Mouse (Mus musculus) urinary bladder, adult 2 months (tissue): Measurements from ENCODE around the gene Tmco4. TPM values are rescaled to one million over a fixed set of nuclear protein-coding genes. Genes with fewer than 3 reads are reported as not detected.
"Not testable (repeated sequence)": the region's sequence is repeated elsewhere in the genome, so short reads cannot be mapped to it uniquely, and the experiment has no call there.

Experiments used
- DNase-seq: peaks from one replicate; pipeline ENCODE4 v3.0.0; 2022; ENCODE audit warnings: low spot score
- polyA plus RNA-seq: library from polyadenylated mRNA; depleted of rRNA; stranded (reverse); fragments of >200 nt; gene quantifications from 2 replicates; pipeline ENCODE4 v1.2.3, GENCODE M21; 2012

Gene Tmco4
- polyA plus RNA-seq, 1 experiment: 28.8 TPM

GRCm38 (mm10) chr4:138973719-138974115, 1.0 kb downstream of the Tmco4 start:
- no peak for DNase-seq

- not testable (repeated sequence) for DNase-seq
Measured at GRCm38 (mm10) chr4:138974540-138974939, 1.9 kb downstream of the Tmco4 start.

DNA sequence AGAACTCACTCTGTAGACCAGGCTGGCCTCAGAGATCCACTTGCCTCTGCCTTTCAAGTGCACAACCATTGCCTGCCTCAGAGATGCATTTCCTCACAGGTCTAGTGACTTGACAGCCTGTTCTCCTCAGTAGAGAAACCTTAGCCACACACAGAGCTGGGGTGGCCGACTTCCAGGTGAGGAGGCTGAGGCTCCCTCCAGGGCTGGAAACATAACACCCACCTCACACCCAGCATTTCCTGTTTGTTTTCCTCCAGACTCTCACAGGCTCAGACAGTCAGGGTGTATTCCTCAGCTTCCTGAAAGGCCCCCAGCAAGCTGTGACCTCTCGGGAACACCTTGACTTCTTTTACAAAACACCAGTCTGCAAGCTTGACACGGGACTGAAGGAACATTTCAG, 2.5 kb downstream of the Tmco4 start:
- DNase-seq: no peak

DNA sequence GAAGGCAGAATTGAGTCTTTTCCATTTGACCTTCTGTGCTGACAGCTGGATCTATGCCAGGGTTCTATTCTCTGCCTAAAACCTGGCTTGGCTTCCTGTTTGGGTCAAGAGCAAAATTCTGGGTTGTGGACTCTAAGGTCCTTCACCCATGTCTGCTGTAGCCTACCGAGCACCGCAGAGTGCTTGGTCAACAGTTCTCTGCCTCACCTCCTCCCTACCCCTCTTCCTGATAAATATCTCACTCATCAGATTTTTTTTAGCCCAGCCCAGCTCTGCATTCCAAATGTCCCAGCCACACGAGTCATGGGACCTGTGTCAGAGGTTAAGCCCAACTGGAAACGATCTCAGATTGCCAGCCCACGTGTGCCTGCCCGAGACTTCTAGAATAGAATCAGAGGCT, 3.4 kb downstream of the Tmco4 start:
- DNase-seq: no peak

GRCm38 (mm10) chr4:138980021-138980420, 7.3 kb downstream of the Tmco4 start:
- no peak for DNase-seq

DNA sequence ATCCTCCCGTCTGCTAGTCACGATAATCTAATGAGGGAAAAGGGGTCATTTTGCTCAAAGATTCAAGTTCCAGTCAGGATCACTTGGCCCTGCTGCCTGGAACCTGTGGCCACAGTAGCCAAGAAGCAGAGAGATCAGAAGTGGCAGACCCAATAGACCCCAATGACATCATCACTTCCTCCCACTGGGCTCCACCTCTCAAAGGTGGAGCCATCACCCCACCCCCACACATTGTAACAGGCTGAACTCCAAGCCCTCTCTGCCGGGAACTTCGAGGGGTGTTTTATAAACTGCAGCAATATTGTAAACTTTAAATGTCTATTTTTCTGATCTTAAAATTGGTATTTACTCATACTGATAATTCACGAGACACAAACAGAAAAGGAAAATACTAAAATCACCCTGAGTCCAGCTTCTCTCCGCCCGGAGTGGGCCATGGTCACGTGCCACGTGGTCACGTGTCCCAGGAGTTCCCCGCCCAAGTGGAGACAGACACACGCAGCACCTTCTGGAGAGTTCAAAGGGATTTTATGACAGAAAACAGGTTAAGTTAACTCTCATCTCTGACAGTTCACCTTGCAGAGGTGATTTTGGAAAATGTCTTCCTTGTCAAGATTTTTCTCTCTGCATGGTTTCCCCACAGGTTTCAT, 8.2 kb downstream of the Tmco4 start:
- DNase-seq: no peak

DNA sequence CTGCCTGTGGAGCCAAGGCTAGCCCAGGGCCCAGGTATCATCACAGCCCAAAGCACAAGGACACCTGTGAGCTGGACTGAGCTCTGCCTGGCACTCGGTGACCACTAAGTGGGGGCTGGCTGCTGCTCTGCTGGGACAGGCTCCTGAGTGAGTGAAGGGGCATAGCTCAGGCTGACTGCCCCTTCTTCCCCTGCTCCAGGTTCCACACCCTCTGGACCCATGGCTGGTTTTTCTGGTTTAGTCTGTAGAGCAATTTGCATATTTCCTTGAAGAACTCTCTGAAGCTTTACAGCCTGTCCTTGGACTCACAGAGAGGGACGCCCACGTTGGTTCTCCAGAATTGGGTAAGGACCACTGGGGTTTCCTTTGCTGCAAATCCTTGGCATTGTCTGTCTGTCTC, 10.7 kb downstream of the Tmco4 start:
- DNase-seq: no peak

- DNase-seq: no peak
Measured at GRCm38 (mm10) chr4:138984744-138985143, 12.1 kb downstream of the Tmco4 start.

- DNase-seq: no peak
Measured at GRCm38 (mm10) chr4:138986280-138986679, 13.6 kb downstream of the Tmco4 start.

GRCm38 (mm10) chr4:138994389-138994788, 21.7 kb downstream of the Tmco4 start:
- DNase-seq: no peak

DNA sequence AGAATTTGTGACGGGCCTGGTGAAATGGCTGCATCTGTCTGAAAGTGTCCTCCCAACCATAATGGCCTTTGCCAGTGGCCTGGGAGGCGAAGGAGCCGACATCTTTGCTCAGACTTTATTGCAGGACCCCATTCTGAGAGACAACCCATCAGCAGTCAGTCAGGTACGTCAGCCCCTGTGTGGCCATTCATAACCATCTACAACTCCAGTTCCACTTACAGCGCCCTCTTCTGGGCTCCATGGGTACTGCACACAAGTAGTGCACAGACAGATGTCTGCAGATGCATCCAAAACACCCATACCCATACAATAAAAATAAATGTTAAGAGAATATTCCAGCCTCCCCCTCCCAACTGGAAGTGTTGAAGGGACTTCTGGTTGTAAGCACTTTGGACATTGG, 23.7 kb downstream of the Tmco4 start:
- no peak for DNase-seq

- no peak for DNase-seq
Measured at GRCm38 (mm10) chr4:138997121-138997520, 24.4 kb downstream of the Tmco4 start.

DNA sequence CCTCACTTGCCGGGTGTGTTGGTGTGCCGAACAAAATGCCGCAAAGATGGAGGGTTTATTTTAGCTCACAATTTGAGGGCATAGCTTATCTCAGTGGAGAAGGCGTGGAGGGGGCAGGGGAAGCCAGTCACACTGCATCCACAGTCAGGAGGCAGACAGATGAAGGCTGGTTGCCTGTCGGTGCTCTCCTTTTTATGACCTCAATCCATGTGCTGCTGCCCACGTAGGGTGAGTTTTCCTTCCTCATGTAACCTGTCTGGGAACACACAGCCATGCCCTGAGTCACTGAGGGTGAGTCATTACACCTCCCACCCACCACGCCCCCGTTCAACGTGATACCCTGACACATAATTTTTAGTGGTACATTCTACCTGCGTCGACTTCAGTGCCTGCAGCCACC, 25.9 kb downstream of the Tmco4 start:
- no peak for DNase-seq

GRCm38 (mm10) chr4:139001026-139001425, 28.3 kb downstream of the Tmco4 start:
- no peak for DNase-seq

GRCm38 (mm10) chr4:139001433-139001832, 28.7 kb downstream of the Tmco4 start:
- DNase-seq: no peak

DNA sequence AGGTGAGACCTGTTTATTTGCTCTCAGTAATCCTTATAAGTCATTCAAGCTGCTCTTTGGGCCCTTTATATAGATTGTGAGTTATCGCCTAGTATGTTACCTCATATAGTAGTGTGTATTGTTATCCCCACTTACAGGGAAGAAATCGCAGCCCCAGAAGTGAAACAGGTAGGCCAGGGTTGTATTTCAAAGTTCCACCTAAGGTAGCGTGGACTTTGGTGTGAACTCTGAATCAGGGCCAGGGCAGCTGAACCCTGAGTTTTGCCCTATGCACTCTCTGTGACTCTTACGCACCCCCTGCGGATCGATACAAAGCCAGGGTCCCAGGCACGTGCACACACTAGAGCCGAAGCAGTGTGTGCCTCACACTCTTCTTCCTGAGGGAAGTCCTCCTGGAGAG, 31.4 kb downstream of the Tmco4 start:
- no peak for DNase-seq

GRCm38 (mm10) chr4:139005214-139005613, 32.5 kb downstream of the Tmco4 start:
- no peak for DNase-seq

DNA sequence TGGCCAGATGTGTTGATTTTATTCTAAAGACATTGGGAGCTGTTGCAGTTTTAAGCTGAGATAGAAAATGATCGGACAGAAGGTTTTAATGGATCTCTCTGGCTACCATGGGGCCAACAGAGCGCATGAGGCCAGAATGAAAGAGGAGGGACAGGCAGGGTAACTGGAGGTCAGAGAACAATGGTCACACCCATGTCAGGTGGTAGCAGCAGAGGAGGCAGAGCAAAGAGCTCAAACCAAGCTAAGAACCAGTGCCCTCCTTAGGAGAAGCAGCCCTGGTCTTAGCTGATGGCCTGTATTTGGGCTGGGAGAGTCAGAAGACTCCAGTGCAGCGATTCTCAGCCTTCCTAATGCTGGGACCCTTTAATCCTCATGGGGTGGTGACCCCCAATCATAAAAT, 34.7 kb downstream of the Tmco4 start:
- DNase-seq: no peak

- DNase-seq: no peak
Measured at GRCm38 (mm10) chr4:139007981-139008536, 35.4 kb downstream of the Tmco4 start.

DNA sequence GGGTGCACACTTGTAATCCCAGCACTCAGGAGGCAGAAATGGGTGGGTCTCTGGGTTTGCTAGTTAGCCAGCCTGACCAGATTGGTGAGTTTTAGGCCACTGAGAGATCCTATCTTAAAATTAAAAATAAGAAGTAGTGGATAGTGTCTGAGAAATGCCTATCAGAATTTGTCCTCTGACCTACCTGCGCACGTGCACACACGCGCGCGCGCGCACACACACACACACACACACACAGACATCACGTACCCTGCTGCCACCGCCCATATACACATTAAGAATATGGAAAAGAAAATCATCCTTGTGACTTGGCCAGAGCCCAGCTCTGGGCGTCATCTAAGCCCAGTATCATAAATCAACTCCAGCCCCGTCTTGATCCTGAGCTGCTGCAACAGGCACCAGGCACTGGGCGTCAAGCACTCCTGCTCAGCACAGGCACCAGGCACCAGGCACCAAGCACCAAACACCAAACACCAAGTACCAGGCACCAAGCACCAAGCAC, 38.6 kb downstream of the Tmco4 start:
- no peak for DNase-seq

GRCm38 (mm10) chr4:139013281-139013680, 40.6 kb downstream of the Tmco4 start:
- DNase-seq: no peak

- DNase-seq: no peak
Measured at GRCm38 (mm10) chr4:139014793-139015192, 42.1 kb downstream of the Tmco4 start.

DNA sequence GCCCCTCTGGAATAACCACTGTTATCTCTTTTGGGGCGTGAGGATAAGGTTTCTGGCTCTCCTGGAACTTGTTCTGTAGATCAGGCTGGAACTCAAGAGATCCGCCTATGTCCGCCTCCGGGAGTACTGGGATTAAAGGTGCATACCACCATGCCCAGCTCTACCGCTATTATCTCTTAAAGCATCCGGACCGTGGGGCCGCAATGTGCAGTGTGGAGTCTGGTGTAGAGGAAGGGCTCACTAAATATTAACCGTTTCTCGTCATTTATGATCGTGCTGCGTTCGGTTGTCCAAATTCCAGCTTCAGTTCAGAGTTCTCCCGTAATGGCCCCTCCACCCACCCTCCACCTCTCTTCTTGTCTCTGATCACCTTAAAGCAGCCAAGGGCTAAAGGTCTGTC, 45.7 kb downstream of the Tmco4 start:
- no peak for DNase-seq

DNA sequence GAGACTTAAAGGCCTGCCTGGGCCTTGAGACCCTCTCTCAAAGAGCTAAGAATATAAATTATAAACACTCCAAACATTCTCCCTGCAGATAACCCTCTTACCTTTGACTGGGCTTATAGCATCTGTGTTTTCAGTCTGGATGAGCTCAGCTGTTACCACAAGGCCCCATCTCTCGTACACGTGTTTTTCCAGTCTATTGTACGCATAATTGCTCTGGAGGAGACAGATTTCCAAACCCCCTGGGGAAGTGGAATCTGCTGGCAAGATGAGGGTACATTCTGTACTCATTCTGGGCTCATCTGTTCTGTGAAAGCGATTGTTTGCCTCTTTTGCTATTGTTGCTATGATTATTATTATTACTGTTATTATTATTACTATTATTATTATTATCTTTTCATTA, 46.3 kb downstream of the Tmco4 start:
- no peak for DNase-seq
